Mouse (Mus musculus): ENCODE data around the gene Gm11037.

GRCm38 (mm10) chr2:131128211-131128610, 5.1 kb upstream of the Gm11037 start:
- TF ChIP-seq CTCF (IDR thresholded peaks at IDR 0.05; ENCODE audit: low read depth), result no peak
- TF ChIP-seq EP300 (optimal IDR thresholded peaks at IDR 0.05), result no peak
